Mouse (Mus musculus) embryonic fibroblast, embryonic 13.5 days (primary cell): ENCODE measurements around the gene Gm45521.

Experiments used
- CTCF ChIP-seq: IDR thresholded peaks from 2 replicates; pipeline ENCODE4 v1.5.1; 2011; ENCODE audit warnings: mild to moderate bottlenecking, control low read depth, low read length, moderate library complexity, borderline replicate concordance; ENCODE audit not compliant: insufficient read depth
- POLR2A ChIP-seq: IDR thresholded peaks from 2 replicates; pipeline ENCODE4 v1.6.1; 2011; ENCODE audit warnings: low read depth, mild to moderate bottlenecking, control low read depth, low read length, moderate library complexity

- TF ChIP-seq POLR2A, result no peak
- TF ChIP-seq CTCF, result no peak
These were observed 47.6 kb upstream of the Gm45521 start for GRCm38 (mm10) chr14:7909472-7909871.
